Mouse (Mus musculus) midbrain, embryonic 13.5 days (tissue): ENCODE data around the gene Adam23. TPM values are rescaled to one million over a fixed set of nuclear protein-coding genes. Genes with fewer than 3 reads are reported as not detected.

Experiments used
- ATAC-seq: fragments of 200-750 bp; cut with Nextera tagmentation; 2 replicates; pipeline ENCODE4 v1.8.0; 2017; ENCODE audit warnings: mild to moderate bottlenecking, moderate TSS enrichment, moderate library complexity
- H3K27ac ChIP-seq: fragments of 300-500 bp; sonication (generic); 2 replicates; pipeline ENCODE4 v1.5.1; 2015; ENCODE audit warnings: inconsistent platforms, mild to moderate bottlenecking, moderate library complexity
- H3K27me3 ChIP-seq: fragments of 300-500 bp; sonication (generic); 2 replicates; pipeline ENCODE4 v1.6.1; 2015; ENCODE audit warnings: mild to moderate bottlenecking, inconsistent platforms
- H3K36me3 ChIP-seq: fragments of 300-500 bp; sonication (generic); 2 replicates; pipeline ENCODE4 v1.6.1; 2015; ENCODE audit warnings: mild to moderate bottlenecking, inconsistent platforms
- H3K4me1 ChIP-seq: fragments of 300-500 bp; sonication (generic); replicated peaks from 2 replicates; pipeline ENCODE4 v1.6.1; 2015; ENCODE audit warnings: inconsistent platforms
- H3K4me2 ChIP-seq: fragments of 300-500 bp; sonication (generic); replicated peaks from 2 replicates; pipeline ENCODE4 v1.6.1; 2015; ENCODE audit warnings: moderate library complexity, mild to moderate bottlenecking, inconsistent platforms
- H3K4me3 ChIP-seq: fragments of 300-500 bp; sonication (generic); replicated peaks from 2 replicates; pipeline ENCODE4 v1.5.1; 2015; ENCODE audit warnings: mild to moderate bottlenecking, inconsistent platforms
- H3K9ac ChIP-seq: fragments of 300-500 bp; sonication (generic); replicated peaks from 2 replicates; pipeline ENCODE4 v1.6.1; 2015; ENCODE audit warnings: mild to moderate bottlenecking, inconsistent platforms
- H3K9me3 ChIP-seq: fragments of 300-500 bp; sonication (generic); 2 replicates; pipeline ENCODE4 v1.6.1; 2016; ENCODE audit warnings: mild to moderate bottlenecking, inconsistent platforms
- whole genome bisulfite sequencing: fragments of 180-500 bp; shearing (Covaris S2); methylation state at CpG from one replicate; pipeline ENCODE4 v1.1.7; 2015; 5-methylcytosine and 5-hydroxymethylcytosine counted together
- polyA plus RNA-seq: library from polyadenylated mRNA; unstranded; fragments of >200 nt; fragmentation: Nextera tagmentation; extraction: Ambion mirVana; gene quantifications from 2 replicates; pipeline ENCODE4 v1.2.1, GENCODE M21; 2015

The Adam23 gene
- 11.4 and 12.8 TPM in 2 replicates for polyA plus RNA-seq

DNA sequence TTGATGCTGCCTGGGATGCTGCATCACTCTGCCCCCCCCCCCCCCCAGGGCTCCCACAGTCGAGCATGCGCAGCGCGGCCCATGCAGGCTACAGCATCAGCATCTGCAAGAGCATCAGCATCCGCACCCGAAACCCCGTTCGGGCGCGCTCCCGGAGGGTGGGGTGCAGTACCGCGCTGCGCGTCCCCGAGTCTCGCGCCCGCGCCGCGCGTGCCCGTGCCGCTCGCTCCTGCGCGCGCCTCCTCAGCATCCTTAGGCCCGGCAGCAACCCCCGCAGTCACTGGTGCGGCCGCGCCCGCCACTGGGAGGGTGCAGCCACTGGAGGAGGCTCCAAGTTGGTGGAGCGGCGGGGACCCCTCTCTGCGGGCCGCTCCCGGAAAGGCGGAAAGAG is at the start of gene Adam23:
Gene Adam23, plus strand, starts transcription at position 236 of the 391 bp plus-strand sequence.
- peaks cover 14% of the 10 kb centered on the region for H3K4me1 ChIP-seq
- WGBS = 0% methylated on average over 34 of the region's 41 CpGs
- peaks cover 1% of the 10 kb centered on the region; the same call in 1 of the 2 replicates for H3K36me3 ChIP-seq
- peak within 1 kb of the TSS; percentile 61 for H3K4me3 ChIP-seq
- peak; percentile 92 for ATAC-seq
- H3K27me3 ChIP-seq = no peaks in the 10 kb centered on the region
- peak within 1 kb of the TSS; percentile 95 for H3K9ac ChIP-seq
- H3K27ac ChIP-seq = peak within 1 kb of the TSS; percentile 81
- H3K4me2 ChIP-seq = peak within 1 kb of the TSS; percentile 69
- no peaks in the 10 kb centered on the region for H3K9me3 ChIP-seq

DNA sequence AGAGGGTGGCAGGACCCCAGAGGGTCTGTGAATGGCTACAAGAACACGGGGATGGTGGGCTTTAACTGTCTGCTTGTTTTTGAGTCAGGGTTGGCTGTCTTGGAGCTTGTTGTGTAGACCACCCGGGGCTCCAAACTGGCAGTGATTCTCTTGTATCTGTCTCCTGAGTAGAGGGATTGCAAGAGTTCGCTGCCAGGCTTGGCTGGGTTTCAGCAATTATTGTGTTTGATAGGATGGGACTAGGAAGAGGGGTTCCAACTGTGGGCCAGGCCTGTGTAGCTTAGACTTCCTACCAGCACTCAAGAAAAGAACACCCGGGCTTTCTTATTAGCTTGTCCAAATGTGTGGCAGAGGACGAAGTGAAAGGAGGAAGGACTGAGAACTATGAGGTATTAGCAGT is 44.6 kb upstream of the Adam23 start:
- Histone ChIP-seq H3K27ac (no peak overlapping the region), H3K4me3 (no peak overlapping the region), H3K9me3 (no peaks in the 10 kb centered on the region), H3K9ac (no peak overlapping the region), H3K4me1 (no peaks in the 10 kb centered on the region), H3K27me3 (no peaks in the 10 kb centered on the region), H3K36me3 (no peaks in the 10 kb centered on the region), H3K4me2 (no peak overlapping the region)
- 80% methylated on average over 5 of the region's 5 CpGs for whole genome bisulfite sequencing
- no peak for ATAC-seq

DNA sequence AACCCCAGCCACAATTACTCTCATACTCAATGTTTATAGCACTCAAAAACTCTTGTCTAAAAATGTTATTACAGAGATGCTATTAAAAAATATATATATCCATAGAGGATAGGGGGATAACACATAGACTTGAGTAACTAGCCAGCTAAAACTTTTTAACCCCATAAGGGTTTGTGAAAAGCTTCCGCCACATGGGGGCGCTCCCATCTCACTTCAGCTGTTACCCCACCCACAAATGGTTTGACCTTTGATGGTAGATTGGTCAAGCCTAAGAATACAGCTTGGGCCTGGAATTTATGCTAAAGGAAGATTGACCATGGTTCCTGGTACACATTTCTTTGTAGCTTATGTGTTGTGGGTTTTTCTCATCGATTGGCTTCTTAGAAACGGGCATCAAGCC is 42.1 kb upstream of the Adam23 start:
- Histone ChIP-seq H3K9me3 (no peaks in the 10 kb centered on the region), H3K27me3 (no peaks in the 10 kb centered on the region), H3K9ac (no peak overlapping the region), H3K4me2 (no peak overlapping the region), H3K27ac (no peak overlapping the region), H3K36me3 (no peaks in the 10 kb centered on the region), H3K4me1 (no peaks in the 10 kb centered on the region), H3K4me3 (no peak overlapping the region)
- ATAC-seq = no peak
- 51% methylated on average over 4 of the region's 4 CpGs for WGBS

DNA sequence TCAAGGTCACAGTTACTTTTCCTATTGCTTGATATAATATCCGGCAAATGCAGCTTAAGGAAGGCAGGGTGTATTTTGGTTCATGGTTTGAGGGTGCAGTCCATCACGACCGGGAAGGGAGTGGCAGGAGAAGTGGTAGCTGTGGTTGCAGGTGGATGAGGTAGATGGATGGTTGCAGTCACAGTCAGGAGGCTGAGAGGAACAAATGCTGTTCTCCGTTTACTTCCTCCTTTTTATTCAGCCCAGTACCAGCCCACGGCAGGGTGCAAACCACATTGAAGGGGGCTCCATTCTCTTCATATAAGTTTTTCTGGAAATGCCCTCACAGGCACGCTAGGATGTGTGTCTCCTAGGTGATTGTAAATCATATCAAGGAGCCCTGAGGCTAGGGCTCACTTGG is 37.3 kb upstream of the Adam23 start:
- Histone ChIP-seq H3K9ac (no peak overlapping the region), H3K27me3 (no peaks in the 10 kb centered on the region), H3K4me3 (no peak overlapping the region), H3K4me2 (no peak overlapping the region), H3K9me3 (no peaks in the 10 kb centered on the region), H3K36me3 (no peaks in the 10 kb centered on the region), H3K4me1 (no peaks in the 10 kb centered on the region), H3K27ac (no peak overlapping the region)
- WGBS = 85% methylated on average over 6 of the region's 6 CpGs
- no peak for ATAC-seq

DNA sequence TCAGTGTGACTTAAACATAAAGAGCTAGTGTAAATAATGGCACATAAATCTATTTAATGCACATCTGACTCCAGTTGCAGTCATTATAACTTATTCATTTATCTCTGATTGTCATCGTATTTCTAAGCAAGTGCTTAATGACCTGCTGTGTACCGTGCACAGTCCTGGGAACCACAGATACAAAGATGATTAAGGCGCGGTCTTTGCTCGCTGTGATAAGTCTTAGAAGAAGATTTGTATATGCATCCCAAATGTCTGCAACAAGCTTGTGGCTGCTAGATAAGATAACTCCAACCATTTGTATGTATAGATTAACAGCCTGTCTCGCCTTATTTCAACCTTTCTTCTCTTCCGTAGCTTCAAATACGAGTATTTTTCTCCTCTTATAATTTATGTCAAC is 27.2 kb upstream of the Adam23 start:
- no peak overlapping the region for H3K9ac ChIP-seq
- H3K4me2 ChIP-seq = no peak overlapping the region
- no peaks in the 10 kb centered on the region for H3K36me3 ChIP-seq
- WGBS = 73% methylated on average over 8 of the region's 8 CpGs
- no peak overlapping the region for H3K4me3 ChIP-seq
- ATAC-seq = no peak
- H3K27ac ChIP-seq = no peak overlapping the region
- peaks cover 10% of the 10 kb centered on the region for H3K4me1 ChIP-seq
- H3K27me3 ChIP-seq = no peaks in the 10 kb centered on the region
- H3K9me3 ChIP-seq = no peaks in the 10 kb centered on the region

DNA sequence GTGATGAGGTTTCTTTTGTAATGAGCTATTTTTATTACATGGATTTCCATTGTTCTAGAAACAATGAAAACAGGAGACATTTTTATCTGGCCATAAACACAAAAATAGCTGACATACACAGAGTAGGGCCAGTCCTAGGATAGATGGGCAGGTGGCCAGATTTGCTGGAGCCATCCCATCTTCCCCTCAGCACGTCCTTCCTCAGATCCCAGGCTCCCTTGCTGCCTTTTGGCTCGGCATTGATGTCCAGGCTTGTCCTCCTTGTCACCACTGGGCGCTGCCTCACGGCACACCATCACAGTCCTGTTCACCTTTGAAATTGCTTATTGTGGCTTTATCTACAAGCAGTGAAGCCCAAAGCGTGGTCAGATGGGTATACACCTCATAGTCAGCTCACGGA is 15.0 kb upstream of the Adam23 start:
- Histone ChIP-seq H3K4me2 (no peak overlapping the region), H3K4me3 (no peak overlapping the region), H3K4me1 (no peaks in the 10 kb centered on the region), H3K9me3 (no peaks in the 10 kb centered on the region), H3K9ac (no peak overlapping the region), H3K27me3 (no peaks in the 10 kb centered on the region), H3K36me3 (no peaks in the 10 kb centered on the region), H3K27ac (no peak overlapping the region)
- 83% methylated on average over 6 of the region's 6 CpGs for WGBS
- no peak for ATAC-seq

DNA sequence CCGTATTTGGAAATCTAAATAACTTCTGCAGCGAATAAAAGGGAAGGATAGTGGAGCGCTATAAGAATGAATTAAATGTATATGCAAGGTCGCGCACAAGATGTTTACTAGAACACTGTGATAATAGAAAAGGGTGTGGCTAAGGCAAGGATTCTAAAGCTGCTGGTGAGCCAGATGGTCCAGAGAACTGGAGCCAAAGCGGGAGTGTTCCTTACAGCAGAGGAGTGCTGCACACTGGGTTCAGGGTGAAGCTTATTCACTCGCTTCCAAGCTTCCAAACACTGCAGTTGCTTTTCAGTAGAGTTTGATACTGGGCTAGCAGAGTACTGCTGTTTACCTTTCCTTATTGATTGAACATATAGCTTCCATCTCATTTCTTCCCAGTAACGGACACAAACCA is 14.5 kb upstream of the Adam23 start:
- no peaks in the 10 kb centered on the region for H3K9me3 ChIP-seq
- H3K4me1 ChIP-seq = no peaks in the 10 kb centered on the region
- WGBS = 90% methylated on average over 8 of the region's 8 CpGs
- no peak overlapping the region for H3K27ac ChIP-seq
- no peak for ATAC-seq
- H3K27me3 ChIP-seq = no peaks in the 10 kb centered on the region
- H3K4me2 ChIP-seq = no peak overlapping the region
- H3K36me3 ChIP-seq = no peaks in the 10 kb centered on the region
- no peak overlapping the region for H3K9ac ChIP-seq
- H3K4me3 ChIP-seq = no peak overlapping the region

DNA sequence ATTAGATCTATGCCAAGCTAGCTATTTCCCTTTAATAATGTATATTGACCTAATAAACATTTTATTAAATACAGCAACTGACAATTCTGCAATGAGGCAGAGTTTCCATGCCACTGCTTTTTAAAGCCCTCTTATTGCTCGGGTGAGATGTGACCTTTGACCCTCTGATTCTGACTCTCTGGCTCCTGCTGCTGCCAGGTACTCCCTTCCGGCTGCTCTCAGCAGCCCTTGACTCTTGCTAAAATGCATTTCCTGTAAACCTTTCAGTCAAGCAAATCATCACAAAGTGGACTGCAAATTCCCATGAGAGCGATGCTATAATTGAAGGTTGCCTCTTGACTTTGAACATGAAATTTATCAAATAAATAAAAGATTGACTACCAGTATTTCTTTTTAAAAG is 13.8 kb upstream of the Adam23 start:
- ATAC-seq = no peak
- Histone ChIP-seq H3K4me2 (no peak overlapping the region), H3K27me3 (no peaks in the 10 kb centered on the region), H3K9me3 (no peaks in the 10 kb centered on the region), H3K4me1 (no peaks in the 10 kb centered on the region), H3K36me3 (no peaks in the 10 kb centered on the region), H3K27ac (no peak overlapping the region), H3K4me3 (no peak overlapping the region), H3K9ac (no peak overlapping the region)
- WGBS = 47% methylated on average over 3 of the region's 3 CpGs

DNA sequence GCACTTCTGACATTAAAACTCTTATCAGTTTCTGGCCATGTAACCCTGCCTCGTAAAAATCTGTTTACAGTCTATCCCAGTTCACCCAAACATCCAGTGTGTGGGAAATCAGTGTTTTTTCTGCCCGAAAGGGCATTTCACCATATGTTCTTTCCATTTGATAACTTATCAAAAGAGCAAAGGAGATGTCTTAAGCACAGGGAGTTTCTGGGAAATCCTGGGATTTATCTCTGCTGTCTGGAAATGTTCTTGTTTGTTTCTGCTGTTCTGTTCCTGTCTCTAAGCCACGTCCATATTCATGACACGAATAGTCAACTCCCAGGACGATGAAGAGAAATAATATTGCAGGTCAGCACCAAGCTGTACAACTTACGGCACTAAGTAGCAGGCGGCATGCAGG is 11.6 kb upstream of the Adam23 start:
- Histone ChIP-seq H3K27ac (no peak overlapping the region), H3K36me3 (no peaks in the 10 kb centered on the region), H3K4me2 (no peak overlapping the region), H3K4me1 (no peaks in the 10 kb centered on the region), H3K9ac (no peak overlapping the region), H3K4me3 (no peak overlapping the region), H3K9me3 (no peaks in the 10 kb centered on the region), H3K27me3 (no peaks in the 10 kb centered on the region)
- no peak for ATAC-seq
- WGBS = 63% methylated on average over 7 of the region's 7 CpGs

DNA sequence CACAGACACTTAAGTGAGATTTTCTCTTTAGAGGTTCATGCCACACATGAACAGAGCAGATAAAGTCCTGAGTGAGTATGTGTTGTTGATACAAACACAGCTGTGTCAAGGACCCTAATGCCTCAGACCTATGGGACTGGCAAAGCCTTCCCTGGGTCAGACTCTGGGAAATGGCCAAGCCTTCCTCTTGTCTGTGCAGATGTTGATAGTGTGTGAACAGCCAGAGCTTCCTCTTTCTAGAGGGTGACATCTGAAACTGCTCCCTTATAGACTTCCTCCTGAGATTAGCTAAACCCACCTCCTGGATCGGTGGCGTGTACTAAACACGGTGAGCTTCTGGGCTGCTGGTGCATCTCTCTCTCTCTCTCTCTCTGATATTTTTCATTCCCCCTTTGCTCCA is 8.2 kb upstream of the Adam23 start:
- Histone ChIP-seq H3K27me3 (no peaks in the 10 kb centered on the region), H3K9me3 (no peaks in the 10 kb centered on the region), H3K27ac (no peak overlapping the region), H3K36me3 (no peaks in the 10 kb centered on the region), H3K4me3 (no peak overlapping the region), H3K4me2 (no peak overlapping the region), H3K9ac (no peak overlapping the region), H3K4me1 (no peaks in the 10 kb centered on the region)
- no peak for ATAC-seq
- 48% methylated on average over 3 of the region's 3 CpGs for WGBS

DNA sequence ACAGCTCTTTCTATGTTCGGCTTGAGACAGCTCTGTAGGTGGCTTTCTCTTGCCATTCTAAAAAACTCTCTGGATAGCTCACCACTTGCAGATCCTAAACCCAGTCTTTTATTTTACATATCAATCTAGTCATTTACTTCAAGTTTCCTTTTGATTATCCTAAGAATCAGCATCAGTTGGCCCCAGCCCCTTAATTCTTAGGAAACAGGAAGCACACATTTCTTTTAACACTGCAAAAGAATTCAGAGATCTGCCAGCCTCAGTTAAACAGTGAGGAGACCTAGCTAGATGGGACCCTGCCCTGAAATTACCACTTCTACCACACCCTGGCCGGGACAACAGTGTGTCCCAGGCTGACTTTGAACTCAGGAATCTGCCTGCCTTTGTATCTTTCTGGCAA is 3.5 kb upstream of the Adam23 start:
- H3K9ac ChIP-seq = no peak overlapping the region
- H3K36me3 ChIP-seq = no peaks in the 10 kb centered on the region
- WGBS = 44% methylated on average over 2 of the region's 2 CpGs
- no peak for ATAC-seq
- peaks cover 11% of the 10 kb centered on the region for H3K4me1 ChIP-seq
- no peaks in the 10 kb centered on the region for H3K27me3 ChIP-seq
- H3K4me2 ChIP-seq = no peak overlapping the region
- H3K9me3 ChIP-seq = no peaks in the 10 kb centered on the region
- H3K27ac ChIP-seq = no peak overlapping the region
- no peak overlapping the region for H3K4me3 ChIP-seq

DNA sequence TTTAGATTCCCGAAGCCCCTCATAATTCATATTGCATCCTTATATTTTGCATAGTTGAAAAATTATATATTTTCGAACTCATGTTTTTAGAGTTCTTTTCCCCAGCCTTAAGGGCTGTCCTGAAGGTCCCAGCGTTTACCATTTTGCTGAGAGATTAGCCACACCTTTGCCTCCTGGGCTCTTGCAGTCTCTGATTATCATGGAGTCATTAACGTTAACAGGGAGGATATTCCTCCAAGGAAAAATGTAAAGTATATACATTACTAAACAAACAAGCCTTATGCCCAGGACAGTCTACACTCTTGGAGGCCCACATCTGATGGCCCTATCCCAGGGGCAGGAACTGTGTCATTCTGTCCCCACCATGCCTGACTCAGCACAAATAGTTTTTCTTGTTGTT is 3.1 kb upstream of the Adam23 start:
- H3K27me3 ChIP-seq = no peaks in the 10 kb centered on the region
- ATAC-seq = no peak
- H3K4me2 ChIP-seq = no peak overlapping the region
- 79% methylated on average over 4 of the region's 4 CpGs for WGBS
- H3K9me3 ChIP-seq = no peaks in the 10 kb centered on the region
- no peaks in the 10 kb centered on the region for H3K36me3 ChIP-seq
- no peak overlapping the region for H3K27ac ChIP-seq
- peaks cover 11% of the 10 kb centered on the region for H3K4me1 ChIP-seq
- H3K4me3 ChIP-seq = no peak overlapping the region
- H3K9ac ChIP-seq = no peak overlapping the region

DNA sequence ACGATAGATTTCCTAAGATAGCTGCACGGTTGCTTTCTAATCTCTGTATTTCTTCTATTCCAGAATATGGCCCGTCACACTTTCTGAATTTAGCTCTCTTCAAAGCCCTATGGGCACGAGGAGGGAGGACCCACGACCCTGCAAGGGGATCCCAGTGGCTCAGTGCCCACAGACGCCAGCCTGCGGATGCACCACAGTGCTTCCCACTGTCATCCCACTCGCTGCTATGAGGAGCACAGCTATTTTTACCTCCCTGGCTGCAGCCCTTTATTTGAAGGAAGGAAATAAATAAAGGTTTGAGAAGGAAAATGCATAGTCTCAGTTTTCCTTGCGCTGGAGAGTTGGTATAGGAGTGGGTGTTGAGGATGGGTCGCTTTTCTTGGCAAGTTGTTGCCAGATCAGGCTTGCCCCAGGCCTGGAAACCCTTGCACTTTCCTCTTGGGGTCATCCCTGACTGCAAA is 512 bp upstream of the Adam23 start:
- Histone ChIP-seq H3K9ac (peak overlapping the region; percentile 95), H3K9me3 (no peaks in the 10 kb centered on the region), H3K27ac (0 out of 2 replicates have a peak overlapping the region, but pooled peaks have one; percentile 16), H3K4me3 (peak overlapping the region; percentile 61), H3K27me3 (no peaks in the 10 kb centered on the region), H3K4me1 (peaks cover 14% of the 10 kb centered on the region), H3K36me3 (no peaks in the 10 kb centered on the region), H3K4me2 (peak overlapping the region; percentile 69)
- ATAC-seq = peak; percentile 49
- whole genome bisulfite sequencing = 55% methylated on average over 10 of the region's 10 CpGs
